In genomic region chr1:54332988-54333387, GRCm38 (mm10) we compare ENCODE assay signal across 9 mouse cellular contexts.
DNase-seq lines count a peak whose midpoint lies in the region; ATAC-seq and TF ChIP-seq lines count a peak whose summit lies in the region.
"Had no signal": no experiment of that assay in that cellular context is flagged by ENCODE, and none has a peak within 500 bp of the region (broad histone marks: within the 10 kb centered on the region; RNA-seq: fewer than 3 reads in every experiment).

No protein-coding gene starts in this region.

- ATAC-seq in heart, postnatal 0 days (ENCODE audit: insufficient read depth, low read depth) = no peak
- peak; percentile 40; the same call in 1 of the 2 replicates for ATAC-seq in granulocyte monocyte progenitor cell, adult 5-6 weeks (replicated peaks; ENCODE audit: poor library complexity, severe bottlenecking)
- ATAC-seq in erythroid progenitor cell, adult 5-6 weeks (replicated peaks; ENCODE audit: low FRiP score, poor library complexity, severe bottlenecking) = no peak

- no peak overlapping the region for H3K9ac ChIP-seq in heart, postnatal 0 days (replicated peaks; ENCODE audit: low read depth, low read length)
- H3K9ac ChIP-seq: stomach, embryonic 15.5 days had no signal

- H3K27me3 ChIP-seq in heart, postnatal 0 days (ENCODE audit: control insufficient read depth, insufficient read depth, low read length) = no peaks in the 10 kb centered on the region
- no peaks in the 10 kb centered on the region for H3K27me3 ChIP-seq in heart, embryonic 10.5 days (ENCODE audit: insufficient read depth, poor library complexity, severe bottlenecking)
- H3K27me3 ChIP-seq in hindbrain, embryonic 10.5 days (ENCODE audit: insufficient read depth, poor library complexity, severe bottlenecking) = no peaks in the 10 kb centered on the region
- H3K27me3 ChIP-seq: stomach, embryonic 15.5 days had no signal

- WGBS in heart, postnatal 0 days = 47% methylated on average over 4 of the region's 4 CpGs
- WGBS in heart, embryonic 10.5 days = 51% methylated on average over 4 of the region's 4 CpGs
- 59% methylated on average over 4 of the region's 4 CpGs for WGBS in hindbrain, embryonic 10.5 days

- H3K4me2 ChIP-seq in heart, postnatal 0 days (ENCODE audit: low read depth, low read length) = no peak overlapping the region
- H3K4me2 ChIP-seq: stomach, embryonic 15.5 days had no signal

- no peak overlapping the region for H3K4me3 ChIP-seq in heart, postnatal 0 days (ENCODE audit: low read depth, low read length)
- no peak overlapping the region for H3K4me3 ChIP-seq in heart, embryonic 10.5 days
- H3K4me3 ChIP-seq in hindbrain, embryonic 10.5 days = no peak overlapping the region
- H3K4me3 ChIP-seq: stomach, embryonic 15.5 days had no signal

- H3K27ac ChIP-seq in heart, postnatal 0 days (ENCODE audit: low read depth) = no peak overlapping the region
- H3K27ac ChIP-seq in heart, embryonic 10.5 days = no peak overlapping the region
- no peak overlapping the region for H3K27ac ChIP-seq in hindbrain, embryonic 10.5 days
- H3K27ac ChIP-seq: stomach, embryonic 15.5 days had no signal

- TF ChIP-seq CTCF in heart, postnatal 0 days (IDR thresholded peaks at IDR 0.05; ENCODE audit: low read depth) = peak; percentile 71

- peak; percentile 33 for DNase-seq in heart, postnatal 0 days (ENCODE audit: low spot score)
- DNase-seq in heart, embryonic 10.5 days (ENCODE audit: low spot score) = no peak
- peak; percentile 31 for DNase-seq in 416B (ENCODE audit: low read depth)
- peak; percentile 51 for DNase-seq in adrenal gland, postnatal 14 days
- DNase-seq in lung, postnatal 25 days (ENCODE audit: low spot score) = peak; percentile 9
- no peak for DNase-seq in hindbrain, embryonic 10.5 days (ENCODE audit: low spot score)

- no peaks in the 10 kb centered on the region for H3K4me1 ChIP-seq in heart, postnatal 0 days (ENCODE audit: control insufficient read depth, insufficient read depth)
- H3K4me1 ChIP-seq in heart, embryonic 10.5 days = no peaks in the 10 kb centered on the region; the same call in 1 of the 2 replicates
- H3K4me1 ChIP-seq in hindbrain, embryonic 10.5 days (replicated peaks) = no peaks in the 10 kb centered on the region
- H3K4me1 ChIP-seq: stomach, embryonic 15.5 days had no signal

- TF ChIP-seq EP300 in heart, postnatal 0 days (IDR thresholded peaks at IDR 0.05; ENCODE audit: low read depth) = no peak

- no peaks in the 10 kb centered on the region for H3K9me3 ChIP-seq in heart, postnatal 0 days (replicated peaks; ENCODE audit: control insufficient read depth, low read length)
- H3K9me3 ChIP-seq in heart, embryonic 10.5 days = no peaks in the 10 kb centered on the region
- H3K9me3 ChIP-seq in hindbrain, embryonic 10.5 days = no peaks in the 10 kb centered on the region; the same call in 1 of the 2 replicates
- H3K9me3 ChIP-seq: stomach, embryonic 15.5 days had no signal

- H3K36me3 ChIP-seq in heart, postnatal 0 days (replicated peaks; ENCODE audit: control insufficient read depth, insufficient read depth, low read length) = no peaks in the 10 kb centered on the region
- no peaks in the 10 kb centered on the region for H3K36me3 ChIP-seq in heart, embryonic 10.5 days
- H3K36me3 ChIP-seq in hindbrain, embryonic 10.5 days = no peaks in the 10 kb centered on the region
- H3K36me3 ChIP-seq: stomach, embryonic 15.5 days had no signal

Comparison
In these comparisons a context has a peak if more than half of its experiments do, and no peak if none do; other contexts are left out.
1. DNase-seq: peak in heart, postnatal 0 days (single experiment), 416B (single experiment), adrenal gland, postnatal 14 days (single experiment) and lung, postnatal 25 days (single experiment); none in heart, embryonic 10.5 days (single experiment) and hindbrain, embryonic 10.5 days (single experiment).